8 mouse cellular contexts compared by ENCODE assay signal in the genomic region with DNA sequence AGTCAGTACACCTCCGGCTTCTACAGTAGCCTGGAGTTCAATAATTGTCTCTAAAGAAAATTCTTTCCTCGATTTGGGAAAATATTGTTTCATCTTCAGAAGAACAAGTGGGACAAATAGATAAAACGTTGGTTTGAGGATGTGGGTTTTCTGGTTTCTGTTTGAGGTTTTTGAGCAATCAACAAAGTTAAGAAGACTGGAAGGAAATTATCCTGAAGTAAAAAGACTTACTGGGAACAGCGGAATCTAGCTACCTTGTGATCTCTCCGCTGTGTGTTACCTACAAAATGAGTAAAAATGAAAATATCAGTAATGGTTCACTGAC. TPM values are rescaled to one million over a fixed set of nuclear protein-coding genes. Genes with fewer than 3 reads are reported as not detected.
A peak's percentile ranks its signal among the peaks of the same experiment; 100 is the strongest.
DNase-seq lines count a peak whose midpoint lies in the region; ATAC-seq and TF ChIP-seq lines count a peak whose summit lies in the region.

No protein-coding gene starts in this region.

- no peak for ATAC-seq in heart, embryonic 16.5 days (replicated peaks; ENCODE audit: extremely low read depth, insufficient read depth, low FRiP score)
- no peak for ATAC-seq in hindbrain, embryonic 11.5 days (ENCODE audit: low FRiP score)
- no peak for ATAC-seq in midbrain, embryonic 11.5 days (ENCODE audit: low FRiP score)

- DNase-seq in heart, postnatal 36 days, result no peak
- DNase-seq in MEL (ENCODE audit: low read depth, low spot score), result no peak
- no peak for DNase-seq in hindbrain, embryonic 11.5 days (ENCODE audit: low spot score)
- no peak for DNase-seq in midbrain, embryonic 11.5 days (ENCODE audit: low spot score, missing footprints)
- no peak for DNase-seq in right cerebral cortex, postnatal 25 days
- no peak for DNase-seq in left cerebral cortex, postnatal 36 days (ENCODE audit: low spot score in 2 of 2)
- DNase-seq in thymus, postnatal 0 days (ENCODE audit: low spot score), result no peak

- no peaks in the 10 kb centered on the region for H3K9me3 ChIP-seq in heart, embryonic 16.5 days (replicated peaks; ENCODE audit: control insufficient read depth, low read length)
- H3K9me3 ChIP-seq in MEL (replicated peaks; ENCODE audit: insufficient read depth, low read length), result no peaks in the 10 kb centered on the region
- no peaks in the 10 kb centered on the region for H3K9me3 ChIP-seq in hindbrain, embryonic 11.5 days (ENCODE audit: control insufficient read depth, low read length)
- no peaks in the 10 kb centered on the region for H3K9me3 ChIP-seq in midbrain, embryonic 11.5 days (ENCODE audit: control insufficient read depth, low read length)

- peak; percentile 77 to 79 for TF ChIP-seq EP300 in MEL (IDR thresholded peaks at IDR 0.05; ENCODE audit: low read depth in 1 of 2, low read length in 2 of 2)

- 19% methylated on average over 5 of the region's 5 CpGs for WGBS in heart, embryonic 16.5 days
- WGBS in hindbrain, embryonic 11.5 days, result 24% methylated on average over 5 of the region's 5 CpGs
- WGBS in midbrain, embryonic 11.5 days, result 22% methylated on average over 5 of the region's 5 CpGs

- H3K27me3 ChIP-seq in heart, embryonic 16.5 days (ENCODE audit: control insufficient read depth, insufficient read depth, low read length), result no peaks in the 10 kb centered on the region
- H3K27me3 ChIP-seq in MEL (ENCODE audit: control insufficient read depth in 1 of 2, insufficient read depth in 2 of 2, low read length in 2 of 2), result no peaks in the 10 kb centered on the region
- H3K27me3 ChIP-seq in hindbrain, embryonic 11.5 days (ENCODE audit: control insufficient read depth, insufficient read depth, low read length), result no peaks in the 10 kb centered on the region
- no peaks in the 10 kb centered on the region for H3K27me3 ChIP-seq in midbrain, embryonic 11.5 days (ENCODE audit: control insufficient read depth, insufficient read depth, low read length)

- no peak for TF ChIP-seq POLR2A in MEL (IDR thresholded peaks at IDR 0.05; ENCODE audit: control insufficient read depth in 1 of 2, insufficient read depth in 1 of 2, low read depth in 1 of 2, low read length in 2 of 2, poor library complexity in 1 of 2)

- no peaks in the 10 kb centered on the region for H3K36me3 ChIP-seq in heart, embryonic 16.5 days (ENCODE audit: control insufficient read depth, insufficient read depth)
- peaks cover 0 to 18% of the 10 kb centered on the region in 2 experiments; a peak in 2 of 4 replicates for H3K36me3 ChIP-seq in MEL (ENCODE audit: control insufficient read depth in 1 of 2, insufficient read depth in 2 of 2, low read length in 2 of 2)
- H3K36me3 ChIP-seq in hindbrain, embryonic 11.5 days (ENCODE audit: control insufficient read depth, insufficient read depth, low read length), result no peaks in the 10 kb centered on the region
- H3K36me3 ChIP-seq in midbrain, embryonic 11.5 days (ENCODE audit: control insufficient read depth, insufficient read depth, low read length), result no peaks in the 10 kb centered on the region

- peak overlapping the region; percentile 95 for H3K27ac ChIP-seq in heart, embryonic 16.5 days (ENCODE audit: low read length)
- H3K27ac ChIP-seq in MEL (ENCODE audit: control insufficient read depth, low read depth, low read length), result peak overlapping the region; percentile 93
- peak overlapping the region; percentile 76; the same call in 1 of the 2 replicates for H3K27ac ChIP-seq in hindbrain, embryonic 11.5 days (ENCODE audit: low read depth, low read length)
- H3K27ac ChIP-seq in midbrain, embryonic 11.5 days (ENCODE audit: low read depth, low read length), result no peak overlapping the region

- peak overlapping the region; percentile 71 for H3K4me2 ChIP-seq in heart, embryonic 16.5 days (ENCODE audit: low read depth, low read length)
- H3K4me2 ChIP-seq in hindbrain, embryonic 11.5 days (replicated peaks; ENCODE audit: low read depth, low read length), result peak overlapping the region; percentile 63
- peak overlapping the region; percentile 49 for H3K4me2 ChIP-seq in midbrain, embryonic 11.5 days

- TF ChIP-seq CTCF in MEL (IDR thresholded peaks at IDR 0.05 in 2 of 3, conservative IDR thresholded peaks at IDR 0.05 in 1 of 3; ENCODE audit: control insufficient read depth in 1 of 3, insufficient read depth in 1 of 3, low read depth in 2 of 3, low read length in 3 of 3, poor library complexity in 1 of 3, severe bottlenecking in 1 of 3), result no peak

- peaks cover 6% of the 10 kb centered on the region for H3K4me1 ChIP-seq in heart, embryonic 16.5 days (ENCODE audit: control insufficient read depth, insufficient read depth, low read length)
- H3K4me1 ChIP-seq in MEL (ENCODE audit: control insufficient read depth in 1 of 2, insufficient read depth in 2 of 2, low read length in 2 of 2), result peaks cover 7 to 10% of the 10 kb centered on the region in 2 experiments; a peak in 3 of 4 replicates
- no peaks in the 10 kb centered on the region for H3K4me1 ChIP-seq in hindbrain, embryonic 11.5 days (replicated peaks; ENCODE audit: control insufficient read depth, insufficient read depth, low read length)
- peaks cover 4% of the 10 kb centered on the region; the same call in 1 of the 2 replicates for H3K4me1 ChIP-seq in midbrain, embryonic 11.5 days (ENCODE audit: control insufficient read depth, insufficient read depth, low read length)

- H3K9ac ChIP-seq in heart, embryonic 16.5 days (ENCODE audit: low read length), result peak overlapping the region; percentile 76
- H3K9ac ChIP-seq in MEL (ENCODE audit: control insufficient read depth, low read depth, low read length, poor library complexity, severe bottlenecking), result peak overlapping the region; percentile 78
- H3K9ac ChIP-seq in hindbrain, embryonic 11.5 days (ENCODE audit: low read depth, low read length), result peak overlapping the region; percentile 57
- peak overlapping the region; percentile 56 for H3K9ac ChIP-seq in midbrain, embryonic 11.5 days (ENCODE audit: low read length)

- peak overlapping the region; percentile 85 for H3K4me3 ChIP-seq in heart, embryonic 16.5 days (ENCODE audit: low read length)
- H3K4me3 ChIP-seq in MEL (ENCODE audit: control insufficient read depth in 1 of 2, insufficient read depth in 1 of 2, low read depth in 2 of 2, low read length in 2 of 2), result peak overlapping the region; percentile 84 to 92
- peak overlapping the region; percentile 91 for H3K4me3 ChIP-seq in hindbrain, embryonic 11.5 days (ENCODE audit: low read depth, low read length)
- H3K4me3 ChIP-seq in midbrain, embryonic 11.5 days (ENCODE audit: low read depth, low read length), result peak overlapping the region; percentile 69

- TF ChIP-seq RAD21 in MEL (IDR thresholded peaks at IDR 0.05; ENCODE audit: low read depth, low read length), result no peak

- intact Hi-C loops in heart, postnatal 36 days (cut with DNase I), result loop anchor here (10.0 kb wide), 1 partner anchor 162 kb away; no protein-coding TSS in a partner anchor
- intact Hi-C loops in left cerebral cortex, postnatal 36 days (cut with DNase I), result loop anchor here (2.0 kb wide), 1 partner anchor 162 kb away; no protein-coding TSS in a partner anchor

- peaks cover 9% of the 10 kb centered on the region for H3K79me2 ChIP-seq in MEL (ENCODE audit: control insufficient read depth, insufficient read depth, low read length, poor library complexity)

TF ChIP-seq in MEL, 35 proteins besides CTCF, POLR2A, EP300 and RAD21 (continues in another document):
- TF ChIP-seq HCFC1 (IDR thresholded peaks at IDR 0.05; ENCODE audit: low read depth, low read length) (no peak), ETS1 (IDR thresholded peaks at IDR 0.05; ENCODE audit: low read depth, low read length) (0 out of 2 replicates have a peak, but pooled peaks have one; percentile 5), ZC3H11A (IDR thresholded peaks at IDR 0.05; ENCODE audit: low read depth, low read length) (no peak), ZNF384 (IDR thresholded peaks at IDR 0.05; ENCODE audit: low read depth, low read length) (no peak), ZKSCAN1 (IDR thresholded peaks at IDR 0.05; ENCODE audit: low read depth, low read length) (no peak), MYC (IDR thresholded peaks at IDR 0.05; ENCODE audit: low read depth, low read length) (no peak), UBTF (IDR thresholded peaks at IDR 0.05; ENCODE audit: borderline replicate concordance, insufficient read depth, low read depth, low read length) (no peak), MXI1 (IDR thresholded peaks at IDR 0.05; ENCODE audit: low read depth, low read length) (no peak), USF2 (IDR thresholded peaks at IDR 0.05; ENCODE audit: borderline replicate concordance in 1 of 2, insufficient read depth in 1 of 2, low read depth in 1 of 2, low read length in 2 of 2) (no peak), CHD1 (IDR thresholded peaks at IDR 0.05; ENCODE audit: low read depth, low read length) (no peak), ZMIZ1 (IDR thresholded peaks at IDR 0.05; ENCODE audit: low read depth, low read length) (no peak), MAX (IDR thresholded peaks at IDR 0.05; ENCODE audit: low read length) (no peak), TCF12 (IDR thresholded peaks at IDR 0.05; ENCODE audit: low read depth, low read length) (peak; percentile 58; the same call in 1 of the 2 replicates), POLR2AphosphoS2 (IDR thresholded peaks at IDR 0.05; ENCODE audit: low read length) (no peak), SIN3A (IDR thresholded peaks at IDR 0.05; ENCODE audit: low read length) (no peak), NRF1 (IDR thresholded peaks at IDR 0.05; ENCODE audit: insufficient read depth, low read depth, low read length, poor library complexity, severe bottlenecking) (no peak), CHD2 (IDR thresholded peaks at IDR 0.05; ENCODE audit: low read length) (no peak), USF1 (IDR thresholded peaks at IDR 0.05; ENCODE audit: low read depth, low read length) (no peak), TAL1 (IDR thresholded peaks at IDR 0.05; ENCODE audit: low read length) (peak; percentile 61), RCOR1 (IDR thresholded peaks at IDR 0.05; ENCODE audit: low read depth, low read length) (peak; percentile 74), NELFE (IDR thresholded peaks at IDR 0.05; ENCODE audit: low read depth, low read length) (no peak), MYB (IDR thresholded peaks at IDR 0.05; ENCODE audit: low read depth, low read length) (0 out of 2 replicates have a peak, but pooled peaks have one; percentile 3)

RNA-seq across cellular contexts. Expression of a gene that starts 0.7 kb away (rescaled TPM):
- 11.9 and 12.4 TPM in 2 replicates for polyA plus RNA-seq in heart, embryonic 16.5 days (2015; fragmentation: Nextera tagmentation; extraction: Ambion mirVana)
- total RNA-seq in heart, postnatal 36 days (2021), result 10 to 100 TPM; 10.3 to 12.5 TPM
- total RNA-seq in MEL (2012; rRNA removed), result 4.3 and 6.1 TPM in 2 replicates
- 1 to 10 TPM in 1 of 2 experiments, not detected in 1; 4.2 TPM for polyA plus RNA-seq in MEL (2012; ENCODE audit: insufficient read depth in 1 of 2, insufficient read length in 2 of 2, low read depth in 1 of 2, low replicate concordance in 2 of 2, missing spikeins in 1 of 2)
- polyA plus RNA-seq in hindbrain, embryonic 11.5 days (2014; fragmentation: Nextera tagmentation; extraction: Ambion mirVana), result 24.8 and 28.3 TPM in 2 replicates
- 23.7 and 28.0 TPM in 2 replicates for polyA plus RNA-seq in midbrain, embryonic 11.5 days (2014; fragmentation: Nextera tagmentation; extraction: Ambion mirVana)
- total RNA-seq in left cerebral cortex, postnatal 36 days (2021), result 10 to 100 TPM; 25.6 to 30.8 TPM
- polyA plus RNA-seq in thymus, postnatal 0 days (2015; fragmentation: Nextera tagmentation; extraction: Ambion mirVana), result 9.8 and 11.9 TPM in 2 replicates
